Mouse (Mus musculus): ENCODE measurements around the gene Gm49337. TPM values are rescaled to one million over a fixed set of nuclear protein-coding genes. Genes with fewer than 3 reads are reported as not detected.

Gene Gm49337
- polyA plus RNA-seq, 1 experiment from 2014 or later: not detected

GRCm38 (mm10) chr4:116165708-116166407 lies 7.3 kb upstream of the Gm49337 start:
- no peak overlapping the region for H3K4me2 ChIP-seq
- H3K36me3 ChIP-seq: no peaks in the 10 kb centered on the region; the same call in 1 of the 2 replicates
- WGBS: 77% methylated on average over 8 of the region's 8 CpGs
- no peak overlapping the region for H3K9ac ChIP-seq
- ATAC-seq (ENCODE audit: low FRiP score): no peak
- H3K9me3 ChIP-seq: no peaks in the 10 kb centered on the region
- no peak overlapping the region for H3K27ac ChIP-seq
- H3K4me1 ChIP-seq (replicated peaks): no peaks in the 10 kb centered on the region
- H3K4me3 ChIP-seq: no peak overlapping the region
- no peaks in the 10 kb centered on the region for H3K27me3 ChIP-seq

- H3K4me3 ChIP-seq: no peak within 1 kb of the TSS
- no peaks in the 10 kb centered on the region for H3K36me3 ChIP-seq
- ATAC-seq (ENCODE audit: low FRiP score): no peak
- no peaks in the 10 kb centered on the region for H3K9me3 ChIP-seq
- 29% methylated on average over 7 of the region's 7 CpGs for WGBS
- no peaks in the 10 kb centered on the region for H3K27me3 ChIP-seq
- no peak within 1 kb of the TSS for H3K4me2 ChIP-seq
- H3K9ac ChIP-seq: no peak within 1 kb of the TSS
- H3K27ac ChIP-seq: no peak within 1 kb of the TSS
- no peaks in the 10 kb centered on the region for H3K4me1 ChIP-seq (replicated peaks)
Measured at GRCm38 (mm10) chr4:116167404-116167803, 5.8 kb upstream of the Gm49337 start, which contains the start of gene Tspan1. Gene Tspan1, minus strand, starts transcription at chr4:116167601.

GRCm38 (mm10) chr4:116168617-116169352 lies 4.4 kb upstream of the Gm49337 start:
- ATAC-seq (ENCODE audit: low FRiP score): peak; percentile 79
- WGBS: 89% methylated on average over 7 of the region's 8 CpGs
- Histone ChIP-seq H3K27me3 (no peaks in the 10 kb centered on the region), H3K36me3 (no peaks in the 10 kb centered on the region), H3K9ac (no peak overlapping the region), H3K9me3 (no peaks in the 10 kb centered on the region), H3K4me2 (no peak overlapping the region), H3K4me3 (no peak overlapping the region), H3K27ac (no peak overlapping the region), H3K4me1 (replicated peaks) (no peaks in the 10 kb centered on the region; the same call in 1 of the 2 replicates)

- no peak overlapping the region for H3K9ac ChIP-seq
- no peaks in the 10 kb centered on the region for H3K27me3 ChIP-seq
- no peaks in the 10 kb centered on the region; the same call in 1 of the 2 replicates for H3K4me1 ChIP-seq (replicated peaks)
- H3K4me3 ChIP-seq: no peak overlapping the region
- H3K4me2 ChIP-seq: no peak overlapping the region
- 69% methylated on average over 3 of the region's 3 CpGs for WGBS
- no peaks in the 10 kb centered on the region for H3K9me3 ChIP-seq
- no peaks in the 10 kb centered on the region for H3K36me3 ChIP-seq
- H3K27ac ChIP-seq: no peak overlapping the region
- ATAC-seq (ENCODE audit: low FRiP score): peak; percentile 65
Measured at GRCm38 (mm10) chr4:116169353-116169672, 3.9 kb upstream of the Gm49337 start.

GRCm38 (mm10) chr4:116173752-116174151 lies 568 bp downstream of the Gm49337 start:
- WGBS: 92% methylated on average over 4 of the region's 4 CpGs
- Histone ChIP-seq H3K36me3 (no peaks in the 10 kb centered on the region), H3K27ac (no peak overlapping the region), H3K4me2 (no peak overlapping the region), H3K4me3 (no peak overlapping the region), H3K9ac (no peak overlapping the region), H3K27me3 (no peaks in the 10 kb centered on the region), H3K4me1 (replicated peaks) (peaks cover 28% of the 10 kb centered on the region), H3K9me3 (no peaks in the 10 kb centered on the region)
- ATAC-seq (ENCODE audit: low FRiP score): no peak

- Histone ChIP-seq H3K4me3 (no peak overlapping the region), H3K27me3 (no peaks in the 10 kb centered on the region), H3K4me2 (no peak overlapping the region), H3K27ac (no peak overlapping the region), H3K9ac (no peak overlapping the region), H3K4me1 (replicated peaks) (peaks cover 28% of the 10 kb centered on the region), H3K9me3 (no peaks in the 10 kb centered on the region), H3K36me3 (no peaks in the 10 kb centered on the region)
- WGBS: 53% methylated on average over 6 of the region's 6 CpGs
- ATAC-seq (ENCODE audit: low FRiP score): peak; percentile 19; the same call in 1 of the 2 replicates
Measured at GRCm38 (mm10) chr4:116174466-116175116, 1.4 kb downstream of the Gm49337 start.

- Histone ChIP-seq H3K27ac (no peak overlapping the region), H3K9me3 (no peaks in the 10 kb centered on the region), H3K36me3 (no peaks in the 10 kb centered on the region), H3K4me2 (no peak overlapping the region), H3K27me3 (no peaks in the 10 kb centered on the region), H3K4me3 (no peak overlapping the region), H3K4me1 (replicated peaks) (peaks cover 28% of the 10 kb centered on the region), H3K9ac (no peak overlapping the region)
- ATAC-seq (ENCODE audit: low FRiP score): no peak
Measured at GRCm38 (mm10) chr4:116175136-116175535, 2.0 kb downstream of the Gm49337 start.

GRCm38 (mm10) chr4:116175711-116176542 lies 2.7 kb downstream of the Gm49337 start:
- no peaks in the 10 kb centered on the region for H3K36me3 ChIP-seq
- 72% methylated on average over 7 of the region's 7 CpGs for WGBS
- no peaks in the 10 kb centered on the region for H3K9me3 ChIP-seq
- H3K9ac ChIP-seq: no peak overlapping the region
- H3K4me1 ChIP-seq (replicated peaks): peaks cover 28% of the 10 kb centered on the region
- ATAC-seq (ENCODE audit: low FRiP score): no peak
- H3K27me3 ChIP-seq: no peaks in the 10 kb centered on the region
- no peak overlapping the region for H3K4me3 ChIP-seq
- peak overlapping the region; percentile 35 for H3K4me2 ChIP-seq
- H3K27ac ChIP-seq: peak overlapping the region; percentile 71; the same call in 1 of the 2 replicates

GRCm38 (mm10) chr4:116176543-116176988 lies 3.4 kb downstream of the Gm49337 start:
- Histone ChIP-seq H3K4me2 (peak overlapping the region; percentile 35), H3K4me1 (replicated peaks) (peaks cover 28% of the 10 kb centered on the region), H3K9ac (no peak overlapping the region), H3K36me3 (no peaks in the 10 kb centered on the region), H3K27ac (peak overlapping the region; percentile 71), H3K4me3 (peak overlapping the region; percentile 3; the same call in 1 of the 2 replicates), H3K27me3 (no peaks in the 10 kb centered on the region), H3K9me3 (no peaks in the 10 kb centered on the region)
- 23% methylated on average over 10 of the region's 10 CpGs for WGBS
- ATAC-seq (ENCODE audit: low FRiP score): peak; percentile 83

GRCm38 (mm10) chr4:116177140-116177539 lies 4.0 kb downstream of the Gm49337 start:
- 38% methylated on average over 5 of the region's 5 CpGs for WGBS
- Histone ChIP-seq H3K9me3 (no peaks in the 10 kb centered on the region), H3K27me3 (no peaks in the 10 kb centered on the region), H3K36me3 (no peaks in the 10 kb centered on the region), H3K4me2 (peak overlapping the region; percentile 35; the same call in 1 of the 2 replicates), H3K4me1 (replicated peaks) (peaks cover 28% of the 10 kb centered on the region), H3K4me3 (no peak overlapping the region), H3K9ac (no peak overlapping the region), H3K27ac (peak overlapping the region; percentile 71; the same call in 1 of the 2 replicates)
- no peak for ATAC-seq (ENCODE audit: low FRiP score)

- WGBS: 37% methylated on average over 3 of the region's 3 CpGs
Measured at GRCm38 (mm10) chr4:116182079-116182478, 8.9 kb downstream of the Gm49337 start.

More at GRCm38 (mm10) chr4:116182079-116182478, 8.9 kb downstream of the Gm49337 start:
- no peaks in the 10 kb centered on the region for H3K9me3 ChIP-seq
- H3K4me1 ChIP-seq (replicated peaks): peaks cover 13% of the 10 kb centered on the region
- ATAC-seq (ENCODE audit: low FRiP score): no peak
- no peak overlapping the region for H3K4me2 ChIP-seq
- no peak overlapping the region for H3K27ac ChIP-seq
- no peaks in the 10 kb centered on the region for H3K27me3 ChIP-seq
- no peak overlapping the region for H3K4me3 ChIP-seq
- no peaks in the 10 kb centered on the region for H3K36me3 ChIP-seq
- H3K9ac ChIP-seq: no peak overlapping the region
